Mouse (Mus musculus): ENCODE measurements around the gene Evl. TPM values are rescaled to one million over a fixed set of nuclear protein-coding genes. Genes with fewer than 3 reads are reported as not detected.
A peak's percentile ranks its signal among the peaks of the same experiment; 100 is the strongest.

The Evl gene
- polyA plus RNA-seq, 1 experiment, result 80.6 TPM

GRCm38 (mm10) chr12:108541088-108541487, 13.4 kb upstream of the Evl start:
- no peak overlapping the region for H3K4me3 ChIP-seq (ENCODE audit: insufficient read depth, low read length)
- TF ChIP-seq POLR2A (IDR thresholded peaks at IDR 0.05; ENCODE audit: low read depth, low read length) (no peak), CTCF (IDR thresholded peaks at IDR 0.05; ENCODE audit: borderline replicate concordance, insufficient read depth, low read length) (peak; percentile 66; the same call in 1 of the 2 replicates)
- no peaks in the 10 kb centered on the region for H3K4me1 ChIP-seq (ENCODE audit: control insufficient read depth, insufficient read depth, low read length)
- H3K27ac ChIP-seq (ENCODE audit: insufficient read depth, low read length), result no peak overlapping the region

GRCm38 (mm10) chr12:108546508-108547153, 7.9 kb upstream of the Evl start:
- TF ChIP-seq POLR2A (IDR thresholded peaks at IDR 0.05; ENCODE audit: low read depth, low read length) (no peak), CTCF (IDR thresholded peaks at IDR 0.05; ENCODE audit: borderline replicate concordance, insufficient read depth, low read length) (no peak)
- no peaks in the 10 kb centered on the region for H3K4me1 ChIP-seq (ENCODE audit: control insufficient read depth, insufficient read depth, low read length)
- no peak overlapping the region for H3K4me3 ChIP-seq (ENCODE audit: insufficient read depth, low read length)
- H3K27ac ChIP-seq (ENCODE audit: insufficient read depth, low read length), result no peak overlapping the region

- no peak overlapping the region for H3K27ac ChIP-seq (ENCODE audit: insufficient read depth, low read length)
- H3K4me1 ChIP-seq (ENCODE audit: control insufficient read depth, insufficient read depth, low read length), result no peaks in the 10 kb centered on the region
- TF ChIP-seq POLR2A (IDR thresholded peaks at IDR 0.05; ENCODE audit: low read depth, low read length), result no peak
- TF ChIP-seq CTCF (IDR thresholded peaks at IDR 0.05; ENCODE audit: borderline replicate concordance, insufficient read depth, low read length), result no peak
- H3K4me3 ChIP-seq (ENCODE audit: insufficient read depth, low read length), result no peak overlapping the region
Observed at GRCm38 (mm10) chr12:108547251-108547875, 7.2 kb upstream of the Evl start.

GRCm38 (mm10) chr12:108551731-108552130, 2.8 kb upstream of the Evl start:
- Histone ChIP-seq H3K4me1 (ENCODE audit: control insufficient read depth, insufficient read depth, low read length) (peaks cover 4% of the 10 kb centered on the region), H3K4me3 (ENCODE audit: insufficient read depth, low read length) (no peak overlapping the region)
- TF ChIP-seq CTCF (IDR thresholded peaks at IDR 0.05; ENCODE audit: borderline replicate concordance, insufficient read depth, low read length), result no peak
- TF ChIP-seq POLR2A (IDR thresholded peaks at IDR 0.05; ENCODE audit: low read depth, low read length), result no peak

GRCm38 (mm10) chr12:108553079-108553478, 1.4 kb upstream of the Evl start:
- TF ChIP-seq POLR2A (IDR thresholded peaks at IDR 0.05; ENCODE audit: low read depth, low read length) (no peak), CTCF (IDR thresholded peaks at IDR 0.05; ENCODE audit: borderline replicate concordance, insufficient read depth, low read length) (no peak)
- H3K27ac ChIP-seq (ENCODE audit: insufficient read depth, low read length), result no peak overlapping the region
- peaks cover 4% of the 10 kb centered on the region for H3K4me1 ChIP-seq (ENCODE audit: control insufficient read depth, insufficient read depth, low read length)
- no peak overlapping the region for H3K4me3 ChIP-seq (ENCODE audit: insufficient read depth, low read length)

More at GRCm38 (mm10) chr12:108551731-108552130, 2.8 kb upstream of the Evl start:
- H3K27ac ChIP-seq (ENCODE audit: insufficient read depth, low read length), result no peak overlapping the region

GRCm38 (mm10) chr12:108554861-108555556, 489 bp downstream of the Evl start:
- H3K27ac ChIP-seq (ENCODE audit: insufficient read depth, low read length), result no peak overlapping the region
- peak overlapping the region; percentile 69 for H3K4me3 ChIP-seq (ENCODE audit: insufficient read depth, low read length)
- H3K4me1 ChIP-seq (ENCODE audit: control insufficient read depth, insufficient read depth, low read length), result peaks cover 4% of the 10 kb centered on the region
- 0 out of 2 replicates have a peak, but pooled peaks have one; percentile 0 for TF ChIP-seq POLR2A (IDR thresholded peaks at IDR 0.05; ENCODE audit: low read depth, low read length)
- no peak for TF ChIP-seq CTCF (IDR thresholded peaks at IDR 0.05; ENCODE audit: borderline replicate concordance, insufficient read depth, low read length)

GRCm38 (mm10) chr12:108558194-108558593, 3.7 kb downstream of the Evl start:
- Histone ChIP-seq H3K27ac (ENCODE audit: insufficient read depth, low read length) (no peak overlapping the region), H3K4me3 (ENCODE audit: insufficient read depth, low read length) (no peak overlapping the region), H3K4me1 (ENCODE audit: control insufficient read depth, insufficient read depth, low read length) (peaks cover 4% of the 10 kb centered on the region)
- no peak for TF ChIP-seq CTCF (IDR thresholded peaks at IDR 0.05; ENCODE audit: borderline replicate concordance, insufficient read depth, low read length)

GRCm38 (mm10) chr12:108563238-108563637, 8.7 kb downstream of the Evl start:
- TF ChIP-seq POLR2A (IDR thresholded peaks at IDR 0.05; ENCODE audit: low read depth, low read length) (no peak), CTCF (IDR thresholded peaks at IDR 0.05; ENCODE audit: borderline replicate concordance, insufficient read depth, low read length) (no peak)
- no peaks in the 10 kb centered on the region for H3K4me1 ChIP-seq (ENCODE audit: control insufficient read depth, insufficient read depth, low read length)
- no peak overlapping the region for H3K27ac ChIP-seq (ENCODE audit: insufficient read depth, low read length)
- no peak overlapping the region for H3K4me3 ChIP-seq (ENCODE audit: insufficient read depth, low read length)

- Histone ChIP-seq H3K27ac (ENCODE audit: insufficient read depth, low read length) (no peak overlapping the region), H3K4me3 (ENCODE audit: insufficient read depth, low read length) (no peak overlapping the region), H3K4me1 (ENCODE audit: control insufficient read depth, insufficient read depth, low read length) (no peaks in the 10 kb centered on the region)
- no peak for TF ChIP-seq POLR2A (IDR thresholded peaks at IDR 0.05; ENCODE audit: low read depth, low read length)
- TF ChIP-seq CTCF (IDR thresholded peaks at IDR 0.05; ENCODE audit: borderline replicate concordance, insufficient read depth, low read length), result no peak
Observed at GRCm38 (mm10) chr12:108564910-108565506, 10.5 kb downstream of the Evl start.
